Mouse (Mus musculus) neutrophil, adult 65 days (primary cell): ENCODE data around the gene Gm15127. TPM values are rescaled to one million over a fixed set of nuclear protein-coding genes. Genes with fewer than 3 reads are reported as not detected.

ENCODE experiments used
- total RNA-seq: library from RNA; stranded (reverse); gene quantifications from 2 replicates; pipeline ENCODE4 v1.2.4, GENCODE M21; 2023

Gene Gm15127
- total RNA-seq = not detected in 2 replicates

GRCm38 (mm10) chrX:148663298-148663697 lies at the start of gene Gm15127:
Gene Gm15127 (plus strand): TSS chrX:148663598.

DNA sequence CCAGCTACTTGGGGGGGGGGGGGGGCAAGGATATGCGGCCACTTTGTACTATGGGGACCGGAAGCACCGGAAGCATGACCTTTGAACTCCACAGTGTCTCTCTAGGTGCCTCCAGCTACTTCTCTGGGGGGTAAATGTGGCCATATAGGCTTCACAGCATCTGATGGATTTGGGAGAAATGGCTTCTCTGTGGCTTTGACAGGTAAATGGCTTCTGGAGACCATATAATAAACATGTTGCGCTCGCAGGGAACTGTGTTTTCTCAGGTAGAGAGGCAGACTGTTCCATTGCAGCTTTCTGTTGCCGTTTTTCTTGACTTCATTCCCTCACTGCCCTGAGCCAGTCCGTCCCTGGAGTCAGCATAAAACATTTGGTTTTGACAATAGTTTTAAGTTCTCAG lies 48.3 kb upstream of the Gm15127 start, which contains the start of gene Gm8334:
Gene Gm8334 (minus strand): TSS at position 101 of the 400 bp plus-strand sequence.

Other genes starting within 250 kb of the Gm15127 start
- gene Gm15114, start 174.6 kb upstream of the Gm15127 start, total RNA-seq = not detected in 2 replicates
- not detected in 2 replicates for gene Gm8334, start 48.4 kb upstream of the Gm15127 start, total RNA-seq
- not detected in 2 replicates for gene Luzp4, start 194.0 kb downstream of the Gm15127 start, total RNA-seq